Mouse (Mus musculus) midbrain, postnatal 0 days (tissue): ENCODE measurements around the gene Prss45. TPM values are rescaled to one million over a fixed set of nuclear protein-coding genes. Genes with fewer than 3 reads are reported as not detected.

Experiments used
- ATAC-seq: fragments of 200-750 bp; cut with Nextera tagmentation; 2 replicates; pipeline ENCODE4 v1.8.0; 2017; ENCODE audit warnings: moderate number of reproducible peaks, mild to moderate bottlenecking, moderate TSS enrichment, moderate library complexity; ENCODE audit not compliant: low FRiP score
- DNase-seq: peaks from one replicate; pipeline ENCODE4 v3.0.0-alpha.2; 2015; ENCODE audit warnings: low spot score
- H3K27ac ChIP-seq: fragments of 300-500 bp; sonication (generic); 2 replicates; pipeline ENCODE4 v1.5.1; 2014; ENCODE audit warnings: low read depth, mild to moderate bottlenecking, low read length, mixed read lengths
- H3K27me3 ChIP-seq: fragments of 300-500 bp; sonication (generic); 2 replicates; pipeline ENCODE4 v1.6.1; 2014; ENCODE audit warnings: low read length, control low read depth, mixed read lengths; ENCODE audit not compliant: insufficient read depth
- H3K36me3 ChIP-seq: fragments of 300-500 bp; sonication (generic); 2 replicates; pipeline ENCODE4 v1.6.1; 2014; ENCODE audit warnings: low read length, control low read depth, mixed read lengths; ENCODE audit not compliant: insufficient read depth
- H3K4me1 ChIP-seq: fragments of 300-500 bp; sonication (generic); 2 replicates; pipeline ENCODE4 v1.6.1; 2014; ENCODE audit warnings: mild to moderate bottlenecking, control low read depth, antibody characterized with exemption, low read length, mixed read lengths; ENCODE audit not compliant: insufficient read depth
- H3K4me2 ChIP-seq: fragments of 300-500 bp; sonication (generic); 2 replicates; pipeline ENCODE4 v1.6.1; 2014; ENCODE audit warnings: low read depth, mild to moderate bottlenecking, low read length, mixed read lengths; ENCODE audit not compliant: poor library complexity, severe bottlenecking
- H3K4me3 ChIP-seq: fragments of 300-500 bp; sonication (generic); 2 replicates; pipeline ENCODE4 v1.5.1; 2014; ENCODE audit warnings: low read depth, mild to moderate bottlenecking, low read length, moderate library complexity
- H3K9ac ChIP-seq: fragments of 300-500 bp; sonication (generic); replicated peaks from 2 replicates; pipeline ENCODE4 v1.6.1; 2014; ENCODE audit warnings: mild to moderate bottlenecking, low read length, moderate library complexity, mixed read lengths; ENCODE audit not compliant: poor library complexity, severe bottlenecking
- H3K9me3 ChIP-seq: fragments of 300-500 bp; sonication (generic); 2 replicates; pipeline ENCODE4 v1.6.1; 2016; ENCODE audit warnings: low read length, control low read depth
- CTCF ChIP-seq: IDR thresholded peaks from 2 replicates; pipeline ENCODE4 v1.5.1; 2016; ENCODE audit warnings: antibody characterized with exemption, mild to moderate bottlenecking
- WGBS: fragments of 180-500 bp; shearing (Covaris S2); extraction: QIAGEN DNeasy Blood & Tissue Kit; methylation state at CpG from one replicate; pipeline ENCODE4 v1.1.7; 2014; 5-methylcytosine and 5-hydroxymethylcytosine counted together
- polyA plus RNA-seq: library from polyadenylated mRNA; unstranded; fragments of >200 nt; fragmentation: Nextera tagmentation; extraction: Ambion mirVana; gene quantifications from 2 replicates; pipeline ENCODE4 v1.2.1, GENCODE M21; 2015
- total RNA-seq: library from RNA; depleted of rRNA; stranded (reverse); fragments of >200 nt; gene quantifications from 2 replicates; pipeline ENCODE4 v1.2.3, GENCODE M21; 2014; rRNA removed

The Prss45 gene
- 1.2 TPM in 1 of 2 replicates, not detected in the other for total RNA-seq
- 0.46 and 0.54 TPM in 2 replicates for polyA plus RNA-seq

DNA sequence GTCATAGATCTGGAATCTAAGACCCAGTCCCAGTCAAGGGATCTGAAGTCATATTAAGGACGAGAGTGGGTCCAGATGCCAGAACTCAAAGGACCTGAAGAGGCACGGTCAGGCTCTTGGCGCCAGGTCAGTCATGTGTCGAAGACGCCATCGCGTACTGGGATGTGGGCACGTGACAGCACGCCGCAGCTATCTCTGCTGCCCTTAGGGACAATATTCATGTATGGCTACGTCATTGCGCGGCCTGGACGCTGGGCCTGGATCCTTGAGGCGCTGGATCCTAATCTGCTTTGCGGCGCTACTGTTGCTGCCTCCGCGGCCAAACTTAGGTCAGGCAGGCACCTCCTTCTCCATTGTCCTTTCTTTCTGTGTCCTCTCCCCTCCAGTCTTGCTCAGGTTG is at the start of gene Prss45:
Gene Prss45 (plus strand): TSS at position 178 of the 400 bp plus-strand sequence.
- DNase-seq, result no peak
- H3K4me2 ChIP-seq, result no peak within 1 kb of the TSS
- H3K9me3 ChIP-seq, result no peaks in the 10 kb centered on the region
- no peaks in the 10 kb centered on the region for H3K36me3 ChIP-seq
- H3K4me3 ChIP-seq, result no peak within 1 kb of the TSS
- H3K4me1 ChIP-seq, result no peaks in the 10 kb centered on the region
- H3K27ac ChIP-seq, result no peak within 1 kb of the TSS
- H3K27me3 ChIP-seq, result no peaks in the 10 kb centered on the region
- 71% methylated on average over 19 of the region's 19 CpGs for WGBS
- ATAC-seq, result no peak
- no peak within 1 kb of the TSS for H3K9ac ChIP-seq
- TF ChIP-seq CTCF, result no peak

DNA sequence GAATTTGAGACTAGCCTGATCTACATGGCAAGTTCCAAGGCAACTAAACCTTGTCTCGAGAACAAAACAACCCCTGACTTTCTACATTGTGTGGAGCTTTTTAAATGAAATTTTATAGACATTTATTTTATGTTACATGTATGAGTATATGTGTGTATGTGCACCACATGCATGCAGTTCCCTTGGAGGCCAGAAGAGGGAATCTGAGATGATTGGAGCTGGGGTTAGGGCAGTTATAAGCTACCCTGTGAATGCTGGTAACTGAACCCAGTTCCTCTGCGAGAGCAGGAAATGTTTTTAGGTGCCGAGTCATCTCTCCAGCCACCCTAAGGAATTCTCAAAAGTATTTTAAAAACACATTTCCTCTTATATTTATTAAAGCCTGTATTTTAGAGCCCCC is 46.2 kb upstream of the Prss45 start:
- no peak for ATAC-seq
- Histone ChIP-seq H3K36me3 (no peaks in the 10 kb centered on the region), H3K9ac (no peak overlapping the region), H3K4me1 (no peaks in the 10 kb centered on the region), H3K9me3 (no peaks in the 10 kb centered on the region), H3K27ac (no peak overlapping the region), H3K27me3 (no peaks in the 10 kb centered on the region), H3K4me3 (no peak overlapping the region), H3K4me2 (no peak overlapping the region)
- DNase-seq, result no peak
- TF ChIP-seq CTCF, result no peak
- 91% methylated on average over 3 of the region's 3 CpGs for WGBS

DNA sequence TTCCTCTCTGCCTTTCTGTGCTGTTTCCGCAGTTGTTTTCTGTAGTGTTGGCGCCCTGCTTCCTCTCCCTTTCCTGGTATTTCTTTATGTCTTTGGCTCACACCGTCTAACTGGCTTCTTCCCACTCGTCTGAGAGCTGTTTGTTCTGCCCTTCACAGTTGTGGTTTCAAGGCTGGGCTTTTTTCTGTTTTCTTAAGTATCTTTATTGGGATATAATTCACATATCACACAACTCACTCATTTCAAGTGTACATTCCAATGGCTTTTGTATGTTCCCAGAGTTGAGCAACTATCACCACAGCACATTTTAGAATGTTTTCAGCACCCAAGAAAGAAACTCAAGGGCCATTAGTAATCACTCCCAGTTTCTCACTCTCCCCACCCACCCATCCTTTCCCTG is 43.9 kb upstream of the Prss45 start:
- DNase-seq, result no peak
- TF ChIP-seq CTCF, result no peak
- Histone ChIP-seq H3K9ac (no peak overlapping the region), H3K4me2 (no peak overlapping the region), H3K27ac (no peak overlapping the region), H3K36me3 (no peaks in the 10 kb centered on the region), H3K4me3 (no peak overlapping the region), H3K4me1 (no peaks in the 10 kb centered on the region), H3K9me3 (no peaks in the 10 kb centered on the region), H3K27me3 (no peaks in the 10 kb centered on the region)
- no peak for ATAC-seq
- WGBS, result 75% methylated on average over 4 of the region's 4 CpGs

DNA sequence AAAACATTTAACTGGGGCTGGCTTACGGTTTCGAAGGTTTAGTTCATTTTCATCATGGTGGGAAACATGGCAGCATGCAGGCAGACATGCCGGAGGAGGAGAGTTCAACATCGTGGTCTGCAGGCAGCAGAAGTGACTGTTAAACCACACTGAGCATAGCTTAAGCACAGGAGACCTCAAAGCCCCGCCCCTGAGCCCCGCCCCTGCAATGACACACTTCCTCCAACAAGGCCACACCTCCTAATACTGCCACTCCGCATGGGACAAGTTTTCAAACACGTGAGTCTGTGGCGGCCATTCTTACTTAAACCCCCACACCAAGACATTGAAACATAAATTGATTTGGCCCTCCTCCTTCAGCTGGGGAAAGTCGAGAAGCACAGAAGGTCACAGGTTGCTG is 37.4 kb upstream of the Prss45 start:
- WGBS, result 90% methylated on average over 10 of the region's 10 CpGs

DNA sequence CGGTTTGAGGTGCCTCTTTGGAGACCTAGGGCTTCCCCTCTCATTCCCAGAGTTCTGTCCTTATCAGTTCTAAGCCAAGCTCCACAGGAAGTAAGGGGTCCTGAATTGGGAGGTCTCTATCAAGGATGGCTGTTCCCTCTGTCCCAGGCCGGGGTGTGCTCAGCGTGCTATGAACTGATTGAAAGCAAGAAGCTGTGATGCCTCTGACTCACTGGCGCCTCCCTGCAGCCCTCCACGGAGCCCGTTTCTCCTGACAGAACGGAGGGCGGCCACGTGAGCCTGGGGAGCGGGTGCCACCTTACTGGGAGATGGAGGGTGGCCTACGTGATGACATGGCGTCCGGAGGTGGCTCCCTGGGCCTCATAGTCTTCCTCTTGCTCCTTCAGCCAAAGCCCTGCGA is 36.5 kb upstream of the Prss45 start, which contains the start of gene Prss42:
Gene Prss42 (plus strand): TSS at position 301 of the 400 bp plus-strand sequence.
- 95% methylated on average over 14 of the region's 14 CpGs for WGBS

More for the DNA sequence above, 37.4 kb upstream of the Prss45 start:
- no peak for DNase-seq
- Histone ChIP-seq H3K36me3 (no peaks in the 10 kb centered on the region), H3K27ac (no peak overlapping the region), H3K9me3 (no peaks in the 10 kb centered on the region), H3K4me3 (no peak overlapping the region), H3K4me2 (no peak overlapping the region), H3K27me3 (no peaks in the 10 kb centered on the region), H3K4me1 (no peaks in the 10 kb centered on the region), H3K9ac (no peak overlapping the region)
- no peak for TF ChIP-seq CTCF
- no peak for ATAC-seq

DNA sequence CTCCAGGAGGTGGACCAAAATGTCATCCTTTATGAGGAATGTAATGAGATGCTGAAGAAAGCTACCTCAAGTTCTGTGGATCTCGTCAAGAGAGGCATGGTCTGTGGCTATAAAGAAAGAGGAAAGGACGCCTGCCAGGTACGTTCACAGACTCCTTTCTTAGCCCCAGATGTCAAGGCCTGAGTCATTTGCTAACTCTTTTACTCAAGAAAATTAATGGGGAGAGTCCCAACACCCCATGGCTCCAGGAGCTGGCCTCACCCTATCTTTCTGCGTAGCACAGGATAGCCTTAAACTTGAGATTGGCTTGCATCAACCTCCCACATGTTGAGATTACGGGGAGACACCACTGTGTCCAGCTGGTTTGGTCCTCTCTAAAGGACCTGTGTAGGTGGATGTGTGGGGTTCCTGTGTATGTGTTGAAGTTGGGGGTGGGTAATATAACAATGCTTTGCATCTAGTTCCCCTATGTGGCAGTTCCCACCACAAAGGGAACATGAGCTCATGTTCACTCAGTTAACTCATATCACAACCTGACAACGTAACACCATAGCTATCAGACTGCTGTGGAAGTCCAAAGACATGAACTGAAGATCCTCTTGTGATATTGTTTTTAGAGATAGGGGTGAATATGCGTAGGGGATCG is 33.4 kb upstream of the Prss45 start:
- no peak overlapping the region for H3K27ac ChIP-seq
- H3K27me3 ChIP-seq, result no peaks in the 10 kb centered on the region
- no peak overlapping the region for H3K9ac ChIP-seq
- H3K9me3 ChIP-seq, result no peaks in the 10 kb centered on the region
- H3K4me2 ChIP-seq, result no peak overlapping the region
- H3K4me3 ChIP-seq, result no peak overlapping the region
- no peak for DNase-seq
- 88% methylated on average over 8 of the region's 8 CpGs for WGBS
- TF ChIP-seq CTCF, result no peak
- no peak for ATAC-seq
- H3K36me3 ChIP-seq, result no peaks in the 10 kb centered on the region
- H3K4me1 ChIP-seq, result no peaks in the 10 kb centered on the region

More for the DNA sequence above, 36.5 kb upstream of the Prss45 start, which contains the start of gene Prss42:
- H3K4me3 ChIP-seq, result no peak within 1 kb of the TSS
- no peaks in the 10 kb centered on the region for H3K36me3 ChIP-seq
- TF ChIP-seq CTCF, result no peak
- H3K9ac ChIP-seq, result no peak within 1 kb of the TSS
- no peaks in the 10 kb centered on the region for H3K4me1 ChIP-seq
- no peak for DNase-seq
- no peak within 1 kb of the TSS for H3K4me2 ChIP-seq
- no peak within 1 kb of the TSS for H3K27ac ChIP-seq
- no peak for ATAC-seq
- no peaks in the 10 kb centered on the region for H3K9me3 ChIP-seq
- no peaks in the 10 kb centered on the region for H3K27me3 ChIP-seq
